Mouse (Mus musculus) stomach, embryonic 15.5 days (tissue): ENCODE data around the gene Mapk9. TPM values are rescaled to one million over a fixed set of nuclear protein-coding genes. Genes with fewer than 3 reads are reported as not detected.

Experiments
- ATAC-seq: fragments of 200-750 bp; cut with Nextera tagmentation; 2 replicates; pipeline ENCODE4 v1.8.0; 2017; ENCODE audit warnings: low read depth, moderate number of reproducible peaks, moderate TSS enrichment; ENCODE audit not compliant: insufficient read depth, low FRiP score
- H3K27ac ChIP-seq: fragments of 300-500 bp; sonication (generic); 2 replicates; pipeline ENCODE4 v1.5.1; 2015; ENCODE audit warnings: mild to moderate bottlenecking, inconsistent platforms
- H3K27me3 ChIP-seq: fragments of 300-500 bp; sonication (generic); replicated peaks from 2 replicates; pipeline ENCODE4 v1.6.1; 2015; ENCODE audit warnings: inconsistent platforms
- H3K36me3 ChIP-seq: fragments of 300-500 bp; sonication (generic); 2 replicates; pipeline ENCODE4 v1.6.1; 2015; ENCODE audit warnings: inconsistent platforms
- H3K4me1 ChIP-seq: fragments of 300-500 bp; sonication (generic); 2 replicates; pipeline ENCODE4 v1.6.1; 2015; ENCODE audit warnings: inconsistent platforms
- H3K4me2 ChIP-seq: fragments of 300-500 bp; sonication (generic); 2 replicates; pipeline ENCODE4 v1.6.1; 2015; ENCODE audit warnings: mild to moderate bottlenecking, inconsistent platforms
- H3K4me3 ChIP-seq: fragments of 300-500 bp; sonication (generic); replicated peaks from 2 replicates; pipeline ENCODE4 v1.5.1; 2015; ENCODE audit warnings: inconsistent platforms
- H3K9ac ChIP-seq: fragments of 300-500 bp; sonication (generic); 2 replicates; pipeline ENCODE4 v1.6.1; 2015; ENCODE audit warnings: inconsistent platforms
- H3K9me3 ChIP-seq: fragments of 300-500 bp; sonication (generic); 2 replicates; pipeline ENCODE4 v1.6.1; 2016; ENCODE audit warnings: inconsistent platforms
- WGBS: fragments of 180-500 bp; shearing (Covaris S2); methylation state at CpG from one replicate; pipeline ENCODE4 v1.1.7; 2015; 5-methylcytosine and 5-hydroxymethylcytosine counted together
- polyA plus RNA-seq: library from polyadenylated mRNA; unstranded; fragments of >200 nt; fragmentation: Nextera tagmentation; extraction: Ambion mirVana; gene quantifications from 2 replicates; pipeline ENCODE4 v1.2.1, GENCODE M21; 2015

Gene Mapk9
- polyA plus RNA-seq, 1 experiment from 2014 or later: 31.3 TPM

DNA sequence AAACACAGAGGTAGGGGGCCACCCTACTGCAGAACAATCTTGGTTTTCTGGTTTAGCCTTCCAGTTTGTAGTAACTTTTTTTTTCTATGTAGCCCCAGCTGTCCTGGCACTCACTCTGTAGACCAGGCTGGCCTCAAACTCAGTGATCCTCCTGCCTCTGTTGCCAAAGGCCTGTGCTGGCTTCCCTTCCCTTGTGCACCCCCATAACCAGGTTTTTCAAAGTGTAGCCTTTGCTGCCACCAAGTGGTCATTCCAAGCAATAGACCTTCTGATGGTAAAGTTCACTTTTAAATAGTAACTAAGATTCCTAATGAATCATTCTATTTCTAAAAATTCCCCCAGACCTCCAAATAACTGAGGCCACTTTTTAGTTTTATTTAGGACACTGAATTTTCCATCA lies 23.2 kb downstream of the Mapk9 start:
- Histone ChIP-seq H3K9me3 (no peaks in the 10 kb centered on the region), H3K4me2 (no peak overlapping the region), H3K36me3 (peaks cover 20% of the 10 kb centered on the region), H3K4me3 (no peak overlapping the region), H3K27me3 (no peaks in the 10 kb centered on the region), H3K27ac (no peak overlapping the region), H3K9ac (no peak overlapping the region), H3K4me1 (no peaks in the 10 kb centered on the region)
- ATAC-seq: no peak

DNA sequence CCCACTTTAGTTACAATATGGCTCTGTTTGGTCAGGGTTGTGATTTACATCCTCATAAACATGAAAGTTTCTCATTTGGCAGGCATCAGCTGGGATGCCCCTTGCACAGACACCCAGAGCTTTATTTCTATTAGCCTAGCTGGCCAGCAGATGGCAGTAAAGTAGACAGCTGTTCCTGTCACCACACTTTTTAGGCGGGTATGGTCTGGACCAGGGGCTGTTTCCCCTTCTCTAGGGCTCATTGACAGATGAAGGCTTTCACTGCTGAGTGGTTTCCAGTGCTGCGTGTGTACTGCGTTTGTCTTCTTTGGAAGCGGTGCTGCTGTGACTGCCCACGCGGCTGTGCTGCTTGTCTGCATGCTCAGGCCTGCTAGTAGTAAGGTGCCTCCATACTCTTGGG lies 25.4 kb downstream of the Mapk9 start:
- no peaks in the 10 kb centered on the region for H3K9me3 ChIP-seq
- no peak for ATAC-seq
- H3K4me1 ChIP-seq: no peaks in the 10 kb centered on the region
- no peaks in the 10 kb centered on the region for H3K27me3 ChIP-seq
- WGBS: 57% methylated on average over 6 of the region's 6 CpGs
- H3K27ac ChIP-seq: no peak overlapping the region
- no peak overlapping the region for H3K4me2 ChIP-seq
- no peak overlapping the region for H3K9ac ChIP-seq
- H3K36me3 ChIP-seq: peaks cover 20% of the 10 kb centered on the region
- no peak overlapping the region for H3K4me3 ChIP-seq

DNA sequence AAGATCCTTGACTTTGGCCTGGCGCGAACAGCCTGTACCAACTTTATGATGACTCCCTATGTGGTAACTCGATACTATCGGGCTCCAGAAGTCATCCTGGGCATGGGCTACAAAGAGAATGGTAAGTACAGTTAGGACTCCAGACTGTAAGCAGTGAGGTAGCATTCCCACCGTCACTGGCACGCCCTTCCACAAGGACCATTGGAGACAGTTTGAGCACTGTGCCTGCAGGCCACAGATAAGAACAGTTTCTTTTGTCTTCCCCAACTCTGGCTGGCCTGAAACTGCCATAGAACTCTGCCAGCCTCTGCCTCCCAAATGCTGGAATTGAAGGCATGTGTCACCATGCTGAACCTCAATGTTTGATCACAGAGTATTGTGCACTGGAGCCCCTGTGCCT lies 26.2 kb downstream of the Mapk9 start:
- Histone ChIP-seq H3K4me2 (no peak overlapping the region), H3K27ac (no peak overlapping the region), H3K36me3 (peaks cover 20% of the 10 kb centered on the region), H3K9me3 (no peaks in the 10 kb centered on the region), H3K27me3 (no peaks in the 10 kb centered on the region), H3K9ac (no peak overlapping the region), H3K4me3 (no peak overlapping the region), H3K4me1 (no peaks in the 10 kb centered on the region)
- no peak for ATAC-seq
- 88% methylated on average over 6 of the region's 6 CpGs for WGBS

DNA sequence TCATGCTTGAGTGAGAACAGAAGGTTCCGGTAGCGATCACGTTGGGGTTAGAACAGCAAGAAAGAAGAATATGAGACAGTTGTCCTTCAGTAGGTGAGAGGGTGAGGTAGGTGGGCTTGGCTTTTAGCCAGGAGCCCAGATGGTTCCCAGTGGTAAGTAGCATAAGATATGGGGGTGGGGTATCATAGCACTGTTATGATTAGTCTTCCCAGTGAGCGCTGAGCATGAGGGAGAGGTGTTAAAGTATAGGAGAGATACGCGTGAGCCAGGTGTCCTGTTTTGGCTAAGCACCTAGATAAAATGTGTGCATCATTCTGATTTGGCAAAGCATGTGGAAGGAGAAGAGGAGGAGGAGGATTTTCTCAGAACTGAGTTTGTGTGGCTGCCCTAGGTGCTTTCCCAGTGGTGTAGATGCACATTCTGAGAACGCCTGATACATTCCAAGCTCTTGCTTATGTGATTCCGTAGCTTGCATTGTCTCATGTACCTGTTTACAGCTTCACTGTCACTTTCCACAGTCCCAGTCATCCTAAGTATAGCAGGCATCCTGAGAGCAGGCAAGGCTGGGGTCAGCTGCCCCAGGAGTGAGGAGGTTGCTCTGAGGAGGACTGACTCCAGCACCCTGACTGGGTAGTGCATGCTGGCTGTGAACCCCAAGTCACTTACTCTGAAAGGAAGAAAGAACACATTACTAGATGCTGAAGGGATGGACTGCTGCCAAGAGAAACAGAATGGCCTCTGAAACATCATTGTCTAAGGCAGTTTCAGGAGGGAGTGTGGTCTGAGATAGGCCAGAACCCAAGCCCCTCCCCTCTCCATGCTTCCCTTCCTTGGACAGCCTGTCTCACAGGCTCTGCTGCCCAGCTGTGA lies 30.6 kb downstream of the Mapk9 start:
- Histone ChIP-seq H3K27me3 (no peaks in the 10 kb centered on the region), H3K27ac (no peak overlapping the region), H3K4me2 (no peak overlapping the region), H3K4me3 (no peak overlapping the region), H3K9ac (no peak overlapping the region), H3K9me3 (no peaks in the 10 kb centered on the region), H3K4me1 (no peaks in the 10 kb centered on the region), H3K36me3 (peaks cover 23% of the 10 kb centered on the region)
- WGBS: 74% methylated on average over 8 of the region's 8 CpGs
- peak; percentile 53; the same call in 1 of the 2 replicates for ATAC-seq

DNA sequence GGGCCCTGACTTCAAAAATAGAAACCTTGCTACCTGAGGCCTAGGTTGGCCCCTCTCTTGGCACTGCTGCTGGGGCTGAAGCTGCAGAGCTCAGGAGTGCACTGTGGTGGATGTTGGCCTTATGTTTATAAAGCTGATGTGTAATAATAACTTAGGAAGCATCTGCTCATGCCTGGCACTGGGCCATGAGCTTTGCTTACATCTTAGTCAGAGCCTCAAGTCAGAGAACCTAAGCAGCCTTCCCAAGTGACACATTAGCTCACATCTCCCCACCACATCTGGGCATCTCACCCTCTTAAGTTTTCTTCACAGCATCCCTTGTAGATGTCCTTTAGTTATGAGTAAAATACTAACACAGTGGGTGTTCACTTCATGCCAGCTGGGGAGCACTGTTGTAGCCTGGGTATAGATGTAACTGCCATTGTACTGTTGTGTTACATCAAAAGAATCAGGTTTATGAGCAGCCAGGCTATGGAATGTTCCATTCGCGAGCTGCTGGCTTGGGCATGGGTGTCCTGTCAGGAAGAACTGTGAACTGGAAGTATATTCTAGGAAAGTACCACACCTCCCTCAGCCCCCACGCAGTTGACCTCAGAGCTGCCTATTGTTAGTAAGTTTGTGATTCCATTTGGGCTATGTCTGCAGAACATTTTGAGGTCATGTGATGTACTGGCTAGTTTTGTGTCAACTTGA lies 33.5 kb downstream of the Mapk9 start:
- Histone ChIP-seq H3K4me2 (no peak overlapping the region), H3K27me3 (no peaks in the 10 kb centered on the region), H3K9ac (no peak overlapping the region), H3K36me3 (peaks cover 12% of the 10 kb centered on the region), H3K27ac (no peak overlapping the region), H3K9me3 (no peaks in the 10 kb centered on the region), H3K4me1 (no peaks in the 10 kb centered on the region), H3K4me3 (no peak overlapping the region)
- 90% methylated on average over 3 of the region's 3 CpGs for WGBS
- no peak; the same call in 1 of the 2 replicates for ATAC-seq

DNA sequence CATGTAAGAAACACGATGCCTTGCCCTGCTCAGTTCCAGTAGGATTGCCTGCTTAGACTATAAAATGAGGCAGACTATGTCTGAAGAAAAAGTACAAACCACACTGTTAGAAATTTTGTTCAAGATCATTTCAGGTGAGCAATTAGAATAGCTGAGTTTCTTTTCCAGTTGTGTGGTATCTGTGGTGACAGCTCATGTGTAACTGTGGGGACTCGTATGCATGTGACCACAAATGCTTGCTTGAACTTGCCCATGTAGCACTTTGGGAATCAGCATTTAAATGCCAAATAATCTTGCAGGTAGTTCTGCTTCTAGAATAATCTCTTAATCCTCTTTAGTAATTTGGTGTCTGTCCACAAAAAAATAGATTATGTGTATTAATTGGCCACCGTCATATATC lies 36.8 kb downstream of the Mapk9 start:
- H3K4me1 ChIP-seq: no peaks in the 10 kb centered on the region
- no peak for ATAC-seq
- peaks cover 12% of the 10 kb centered on the region for H3K36me3 ChIP-seq
- H3K27ac ChIP-seq: no peak overlapping the region
- no peaks in the 10 kb centered on the region for H3K9me3 ChIP-seq
- H3K9ac ChIP-seq: no peak overlapping the region
- H3K27me3 ChIP-seq: no peaks in the 10 kb centered on the region
- H3K4me2 ChIP-seq: no peak overlapping the region
- no peak overlapping the region for H3K4me3 ChIP-seq
- WGBS: 90% methylated on average over 3 of the region's 3 CpGs

DNA sequence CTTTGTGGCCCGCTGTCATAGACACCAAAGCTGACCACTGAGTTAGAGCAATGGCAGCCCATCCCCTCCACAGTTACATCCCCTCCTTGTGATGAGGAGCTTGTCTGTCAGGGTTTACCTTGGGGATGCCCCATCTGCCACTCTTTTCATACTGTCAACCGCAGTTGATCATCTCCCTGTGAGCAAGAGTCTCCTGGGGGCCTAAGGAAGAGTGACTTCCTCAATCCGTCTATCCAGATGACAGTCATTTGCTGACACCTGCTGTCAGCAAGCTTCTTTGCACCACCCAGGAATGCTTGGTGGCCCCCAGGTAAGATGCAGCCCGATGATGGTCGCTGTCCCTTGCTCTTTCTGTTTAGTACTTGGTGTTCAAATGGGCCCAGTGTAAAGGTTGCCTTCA lies 41.9 kb downstream of the Mapk9 start:
- no peaks in the 10 kb centered on the region for H3K27me3 ChIP-seq
- H3K4me3 ChIP-seq: no peak overlapping the region
- H3K4me2 ChIP-seq: no peak overlapping the region
- WGBS: 83% methylated on average over 5 of the region's 5 CpGs
- H3K9ac ChIP-seq: no peak overlapping the region
- H3K9me3 ChIP-seq: no peaks in the 10 kb centered on the region
- ATAC-seq: no peak
- no peaks in the 10 kb centered on the region for H3K36me3 ChIP-seq
- H3K27ac ChIP-seq: no peak overlapping the region
- no peaks in the 10 kb centered on the region for H3K4me1 ChIP-seq

DNA sequence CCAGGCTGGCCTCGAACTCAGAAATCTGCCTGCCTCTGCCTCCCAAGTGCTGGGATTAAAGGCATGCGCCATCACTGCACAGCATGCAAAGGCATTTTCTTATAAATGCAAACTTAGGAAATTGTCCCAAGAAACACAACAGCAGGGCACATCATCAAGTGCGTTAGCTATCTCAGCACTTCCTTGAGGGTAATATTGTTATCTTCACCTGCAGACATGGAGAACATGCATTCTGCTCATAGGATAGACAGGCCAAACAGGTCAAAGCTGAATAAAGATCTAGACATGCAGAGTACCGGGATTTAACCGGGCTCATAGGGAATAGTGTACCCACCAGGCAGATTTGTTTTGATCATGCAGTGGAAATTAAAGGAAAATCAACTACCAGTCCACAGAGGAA lies 45.4 kb downstream of the Mapk9 start:
- H3K9me3 ChIP-seq: no peaks in the 10 kb centered on the region
- ATAC-seq: no peak
- 90% methylated on average over 5 of the region's 5 CpGs for WGBS
- no peaks in the 10 kb centered on the region for H3K36me3 ChIP-seq
- no peak overlapping the region for H3K4me2 ChIP-seq
- no peak overlapping the region for H3K9ac ChIP-seq
- no peak overlapping the region for H3K27ac ChIP-seq
- H3K4me1 ChIP-seq: no peaks in the 10 kb centered on the region
- no peak overlapping the region for H3K4me3 ChIP-seq
- H3K27me3 ChIP-seq: no peaks in the 10 kb centered on the region

DNA sequence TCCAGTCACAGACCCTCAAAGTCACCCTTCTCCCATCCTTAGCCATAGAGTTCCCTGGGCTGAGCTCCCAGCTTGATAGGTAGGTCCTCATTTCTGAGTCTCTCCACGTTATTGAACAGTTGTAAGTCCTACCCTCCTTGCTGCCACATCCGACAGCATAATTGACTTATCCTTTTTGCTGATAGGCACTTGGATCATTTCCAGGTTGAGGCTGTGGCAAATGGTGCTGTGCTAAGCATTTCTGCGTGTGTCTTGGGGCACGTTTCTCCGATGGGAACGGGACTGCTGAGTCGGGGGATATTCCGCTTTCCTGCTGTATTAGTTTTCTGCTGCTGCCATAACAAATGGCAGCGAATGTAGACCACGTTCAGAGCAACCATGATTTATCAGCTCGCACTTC lies 47.3 kb downstream of the Mapk9 start:
- Histone ChIP-seq H3K9me3 (no peaks in the 10 kb centered on the region), H3K4me2 (no peak overlapping the region), H3K27me3 (no peaks in the 10 kb centered on the region), H3K4me3 (no peak overlapping the region), H3K4me1 (no peaks in the 10 kb centered on the region), H3K36me3 (no peaks in the 10 kb centered on the region), H3K27ac (no peak overlapping the region), H3K9ac (no peak overlapping the region)
- ATAC-seq: no peak
- WGBS: 69% methylated on average over 11 of the region's 11 CpGs

DNA sequence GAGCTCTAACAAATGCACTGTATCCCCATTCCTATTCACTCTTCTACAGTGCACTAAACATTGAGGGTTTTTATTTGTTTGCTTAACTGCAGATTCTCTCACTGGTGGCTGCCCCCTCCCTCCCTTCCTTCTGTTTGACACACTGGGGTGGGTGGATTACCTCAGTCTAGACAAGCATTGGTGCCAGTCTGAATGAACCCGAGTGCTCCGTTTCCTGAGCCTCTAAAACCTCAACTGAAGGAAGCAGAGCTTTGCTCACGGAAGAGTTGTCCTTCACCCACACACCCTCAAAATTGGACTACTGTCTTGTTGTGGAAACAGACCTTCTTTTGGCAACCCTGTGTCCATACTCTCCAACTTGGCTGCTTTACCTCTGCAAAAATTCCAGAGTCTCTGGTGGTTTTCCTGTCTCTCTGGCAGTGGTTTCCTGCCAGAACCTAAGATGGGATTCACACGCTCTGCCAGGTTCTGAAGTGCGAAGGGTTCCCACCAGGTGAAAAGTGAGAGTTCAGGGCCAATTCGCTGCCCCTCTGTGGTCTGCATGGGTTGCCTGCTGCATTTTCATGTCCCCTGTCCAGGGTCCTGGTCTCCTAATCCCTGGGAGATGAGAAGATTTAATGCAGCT lies 49.5 kb downstream of the Mapk9 start:
- Histone ChIP-seq H3K27me3 (peaks cover 17% of the 10 kb centered on the region), H3K4me3 (no peak overlapping the region), H3K4me2 (no peak overlapping the region), H3K27ac (no peak overlapping the region), H3K36me3 (no peaks in the 10 kb centered on the region), H3K9me3 (no peaks in the 10 kb centered on the region), H3K9ac (no peak overlapping the region), H3K4me1 (no peaks in the 10 kb centered on the region)
- WGBS: 44% methylated on average over 6 of the region's 6 CpGs
- ATAC-seq: no peak

DNA sequence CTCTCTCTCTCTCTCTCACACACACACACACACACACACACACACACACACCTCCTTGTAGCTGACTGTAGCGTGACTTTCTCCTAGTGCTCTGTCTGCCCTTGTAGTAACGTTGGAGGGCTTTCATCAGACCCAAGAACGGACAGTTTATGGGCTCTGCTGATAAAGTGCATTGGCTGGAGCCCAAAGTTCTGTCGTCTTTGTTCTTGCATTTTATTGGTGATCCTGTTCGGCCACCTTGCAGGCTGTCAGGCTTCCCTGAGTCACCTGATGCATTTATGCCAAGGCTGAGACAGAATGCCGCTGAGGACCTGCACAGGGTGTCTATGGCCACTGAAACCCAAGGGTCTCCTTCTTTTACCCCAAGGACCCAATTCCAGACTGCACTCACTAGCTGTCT lies 53.5 kb downstream of the Mapk9 start:
- ATAC-seq: no peak

More for the DNA sequence above, 53.5 kb downstream of the Mapk9 start:
- Histone ChIP-seq H3K4me2 (no peak overlapping the region), H3K27me3 (peaks cover 39% of the 10 kb centered on the region), H3K4me3 (no peak overlapping the region), H3K27ac (no peak overlapping the region), H3K36me3 (no peaks in the 10 kb centered on the region), H3K9ac (no peak overlapping the region), H3K9me3 (no peaks in the 10 kb centered on the region), H3K4me1 (peaks cover 9% of the 10 kb centered on the region; the same call in 1 of the 2 replicates)
- WGBS: 41% methylated on average over 6 of the region's 6 CpGs
